Mouse (Mus musculus) spleen, adult 2 months (tissue): Measurements from ENCODE around the gene Med27.

Source experiments
- CTCF ChIP-seq: fragments of 200-500 bp; IDR thresholded peaks from 2 replicates; pipeline ENCODE4 v1.5.1; 2011; ENCODE audit warnings: mild to moderate bottlenecking, inconsistent platforms; ENCODE audit not compliant: insufficient read depth, insufficient read length, insufficient replicate concordance; ENCODE audit errors: extremely low read depth
- POLR2A ChIP-seq: fragments of 200-500 bp; IDR thresholded peaks from 2 replicates; pipeline ENCODE4 v1.6.1; 2011; ENCODE audit warnings: low read depth, low read length, inconsistent platforms

- TF ChIP-seq POLR2A (no peak), CTCF (no peak)
These were observed 92.4 kb downstream of the Med27 start for GRCm38 (mm10) chr2:29438986-29439385.
